Mouse (Mus musculus): ENCODE data around the gene Vtcn1.

GRCm38 (mm10) chr3:100819571-100819970 lies 5.7 kb upstream of the Vtcn1 start:
- TF ChIP-seq CTCF (IDR thresholded peaks at IDR 0.05; ENCODE audit: borderline replicate concordance, extremely low read depth, insufficient read depth, insufficient read length) (no peak), POLR2A (IDR thresholded peaks at IDR 0.05; ENCODE audit: borderline replicate concordance, extremely low read depth, insufficient read depth, insufficient read length, poor library complexity, severe bottlenecking) (no peak)
